In the genomic region with DNA sequence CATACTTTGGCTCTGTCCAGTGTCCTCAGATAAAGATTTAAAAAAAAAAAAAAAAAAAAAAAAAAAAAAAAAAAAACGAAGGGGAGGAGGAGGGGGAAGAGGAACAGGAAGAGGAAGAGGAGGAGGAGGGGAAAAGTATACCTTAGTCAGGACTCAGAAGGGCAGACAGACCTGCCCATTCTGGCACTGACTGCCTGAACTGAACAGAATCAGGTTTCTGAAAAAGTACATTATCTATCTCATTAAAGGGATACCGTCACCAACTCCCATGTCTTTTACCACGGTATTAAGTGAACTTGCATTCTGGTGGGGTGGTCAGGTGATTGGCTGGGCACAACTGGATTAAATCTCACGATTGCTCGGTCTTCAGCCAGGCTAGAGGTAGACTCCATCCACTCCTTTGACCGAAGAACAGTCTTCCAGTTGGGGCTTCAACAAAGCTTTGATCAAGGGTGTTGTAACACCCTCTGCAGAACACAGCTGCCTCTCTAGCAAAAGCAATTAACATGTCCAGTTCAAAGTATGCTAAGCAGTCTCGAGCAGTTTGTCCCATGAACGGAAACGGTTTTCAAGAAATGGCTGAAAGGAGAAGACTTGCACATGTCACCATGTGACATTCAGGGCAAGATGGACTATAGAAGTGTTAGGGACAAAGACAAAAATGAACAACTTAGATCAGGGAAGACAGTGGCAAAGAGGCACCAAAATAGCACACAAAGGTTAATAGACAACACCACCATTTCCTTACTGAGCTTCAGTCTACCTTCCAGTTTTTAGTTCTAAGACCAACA, we compare ENCODE assay signal across 8 mouse cellular contexts. TPM values are rescaled to one million over a fixed set of nuclear protein-coding genes. Genes with fewer than 3 reads are reported as not detected.
A peak's percentile ranks its signal among the peaks of the same experiment; 100 is the strongest.
DNase-seq lines count a peak whose midpoint lies in the region; ATAC-seq and TF ChIP-seq lines count a peak whose summit lies in the region.

No protein-coding gene starts in this region.

- no peaks in the 10 kb centered on the region for H3K27me3 ChIP-seq in kidney, embryonic 15.5 days
- no peaks in the 10 kb centered on the region for H3K27me3 ChIP-seq in hindbrain, embryonic 16.5 days (replicated peaks; ENCODE audit: control insufficient read depth, insufficient read depth, low read length)

- DNase-seq in kidney, adult 11 months, result no peak
- DNase-seq in naive thymus-derived CD4-positive, alpha-beta T cell, adult 2 months (ENCODE audit: low read depth), result peak; percentile 16
- no peak for DNase-seq in gastrocnemius, postnatal 10 days
- DNase-seq in right cerebral cortex, postnatal 36 days (ENCODE audit: low spot score in 2 of 2), result no peak
- DNase-seq in adrenal gland, postnatal 4 days (ENCODE audit: low spot score in 2 of 2), result no peak

- H3K36me3 ChIP-seq in kidney, embryonic 15.5 days, result no peaks in the 10 kb centered on the region
- H3K36me3 ChIP-seq in hindbrain, embryonic 16.5 days (ENCODE audit: control insufficient read depth, insufficient read depth, low read length), result no peaks in the 10 kb centered on the region

- no peaks in the 10 kb centered on the region for H3K9me3 ChIP-seq in kidney, embryonic 15.5 days (replicated peaks)
- H3K9me3 ChIP-seq in hindbrain, embryonic 16.5 days (ENCODE audit: control insufficient read depth, low read length), result no peaks in the 10 kb centered on the region

- peak overlapping the region; percentile 86 for H3K4me3 ChIP-seq in kidney, embryonic 15.5 days (replicated peaks)
- H3K4me3 ChIP-seq in cortical plate, adult 2 months (ENCODE audit: insufficient read depth, low read length), result peak overlapping the region; percentile 87
- H3K4me3 ChIP-seq in hindbrain, embryonic 16.5 days (ENCODE audit: low read length), result peak overlapping the region; percentile 90

- no peak for TF ChIP-seq POLR2A in cortical plate, adult 2 months (IDR thresholded peaks at IDR 0.05; ENCODE audit: extremely low read depth, insufficient read depth, low read length)

- H3K4me2 ChIP-seq in kidney, embryonic 15.5 days, result peak overlapping the region; percentile 86
- H3K4me2 ChIP-seq in hindbrain, embryonic 16.5 days (ENCODE audit: low read length), result peak overlapping the region; percentile 81

- H3K4me1 ChIP-seq in kidney, embryonic 15.5 days, result peaks cover 21% of the 10 kb centered on the region
- no peaks in the 10 kb centered on the region; the same call in 1 of the 2 replicates for H3K4me1 ChIP-seq in cortical plate, adult 2 months (ENCODE audit: control insufficient read depth, insufficient read depth, low read length)
- peaks cover 14% of the 10 kb centered on the region for H3K4me1 ChIP-seq in hindbrain, embryonic 16.5 days (ENCODE audit: control insufficient read depth, insufficient read depth, low read depth, low read length)

- H3K9ac ChIP-seq in kidney, embryonic 15.5 days, result no peak overlapping the region
- H3K9ac ChIP-seq in hindbrain, embryonic 16.5 days (ENCODE audit: low read depth, low read length), result peak overlapping the region; percentile 89

- no peak for ATAC-seq in kidney, embryonic 15.5 days (replicated peaks; ENCODE audit: low FRiP score)
- no peak for ATAC-seq in hindbrain, embryonic 16.5 days

- WGBS in kidney, embryonic 15.5 days, result 87% methylated on average over 8 of the region's 9 CpGs
- 93% methylated on average over 9 of the region's 9 CpGs for WGBS in hindbrain, embryonic 16.5 days

- peak overlapping the region; percentile 91 for H3K27ac ChIP-seq in kidney, embryonic 15.5 days
- H3K27ac ChIP-seq in cortical plate, adult 2 months (ENCODE audit: insufficient read depth, low read length), result no peak overlapping the region
- peak overlapping the region; percentile 80 for H3K27ac ChIP-seq in hindbrain, embryonic 16.5 days (ENCODE audit: low read depth, low read length)

- no peak for TF ChIP-seq CTCF in cortical plate, adult 2 months (IDR thresholded peaks at IDR 0.05; ENCODE audit: extremely low read depth, insufficient read depth, low read length)

RNA-seq across cellular contexts. Expression of gene Zfp202, which starts 0.8 kb away (rescaled TPM):
- 6.8 and 7.5 TPM in 2 replicates for polyA plus RNA-seq in kidney, embryonic 15.5 days (2015; fragmentation: Nextera tagmentation; extraction: Ambion mirVana)
- 2.8 and 3.1 TPM in 2 replicates for polyA plus RNA-seq in cortical plate, adult 2 months (2012; rRNA removed)
- 11.2 TPM in 2 replicates for polyA plus RNA-seq in hindbrain, embryonic 16.5 days (2015; fragmentation: Nextera tagmentation; extraction: Ambion mirVana)
- 1 to 10 TPM; 2.5 to 3.2 TPM for total RNA-seq in gastrocnemius, postnatal 10 days (2021)
- total RNA-seq in adrenal gland, postnatal 4 days (2021), result 1 to 10 TPM; 8.0 to 8.1 TPM

RNA-seq across cellular contexts. Expression of gene Olfr986, which starts 10.6 kb away (rescaled TPM):
- not detected in 2 replicates for polyA plus RNA-seq in kidney, embryonic 15.5 days (2015; fragmentation: Nextera tagmentation; extraction: Ambion mirVana)
- not detected in 2 replicates for polyA plus RNA-seq in cortical plate, adult 2 months (2012; rRNA removed)
- polyA plus RNA-seq in hindbrain, embryonic 16.5 days (2015; fragmentation: Nextera tagmentation; extraction: Ambion mirVana), result 0.08 TPM in 1 of 2 replicates, not detected in the other
- not detected for total RNA-seq in gastrocnemius, postnatal 10 days (2021)
- total RNA-seq in adrenal gland, postnatal 4 days (2021), result not detected

RNA-seq across cellular contexts. Expression of gene Tmem225, which starts 43.4 kb away (rescaled TPM):
- not detected in 2 replicates for polyA plus RNA-seq in kidney, embryonic 15.5 days (2015; fragmentation: Nextera tagmentation; extraction: Ambion mirVana)
- not detected in 2 replicates for polyA plus RNA-seq in cortical plate, adult 2 months (2012; rRNA removed)
- polyA plus RNA-seq in hindbrain, embryonic 16.5 days (2015; fragmentation: Nextera tagmentation; extraction: Ambion mirVana), result not detected in 2 replicates
- not detected for total RNA-seq in gastrocnemius, postnatal 10 days (2021)
- not detected for total RNA-seq in adrenal gland, postnatal 4 days (2021)
